Mouse (Mus musculus) liver, adult 2 months (tissue): ENCODE measurements at regions not wholly inside any gene's neighbourhood (a gene's known extent, or its start where the extent isn't known, plus 50 kb on each side); places are given as distances from the start of the nearest gene placed in this dataset.

ENCODE experiments used
- DNase-seq: peaks from one replicate; pipeline ENCODE4 v3.0.0-alpha.2; 2011; ENCODE audit warnings: low read depth, low spot score; ENCODE audit errors: extremely low read depth
- H3K27ac ChIP-seq: fragments of 200-500 bp; replicated peaks from 2 replicates; pipeline ENCODE4 v1.5.1; 2012; ENCODE audit warnings: low read depth, mild to moderate bottlenecking, control low read depth, inconsistent platforms, low read length; ENCODE audit not compliant: insufficient read depth
- H3K27me3 ChIP-seq: fragments of 200-500 bp; 2 replicates; pipeline ENCODE4 v1.6.1; 2012; ENCODE audit warnings: mild to moderate bottlenecking, moderate library complexity, low read length, inconsistent platforms; ENCODE audit not compliant: control insufficient read depth, insufficient read depth
- H3K36me3 ChIP-seq: fragments of 200-500 bp; 2 replicates; pipeline ENCODE4 v1.6.1; 2012; ENCODE audit warnings: low read length, inconsistent platforms; ENCODE audit not compliant: control insufficient read depth, insufficient read depth
- H3K4me1 ChIP-seq: fragments of 200-500 bp; 2 replicates; pipeline ENCODE4 v1.6.1; 2011; ENCODE audit warnings: low read length; ENCODE audit not compliant: control insufficient read depth, insufficient read depth
- H3K4me3 ChIP-seq: fragments of 200-500 bp; 2 replicates; pipeline ENCODE4 v1.5.1; 2011; ENCODE audit warnings: low read depth, mild to moderate bottlenecking, control low read depth, low read length, moderate library complexity; ENCODE audit not compliant: insufficient read depth
- H3K79me2 ChIP-seq: fragments of 200-500 bp; 2 replicates; pipeline ENCODE4 v1.6.1; 2012; ENCODE audit warnings: inconsistent platforms, mild to moderate bottlenecking, low read length, moderate library complexity; ENCODE audit not compliant: control insufficient read depth, insufficient read depth
- H3K9ac ChIP-seq: fragments of 200-500 bp; 2 replicates; pipeline ENCODE4 v1.6.1; 2012; ENCODE audit warnings: low read depth, mild to moderate bottlenecking, control low read depth, inconsistent platforms, low read length
- CTCF ChIP-seq: fragments of 200-500 bp; IDR thresholded peaks from 2 replicates; pipeline ENCODE4 v1.5.1; 2011; ENCODE audit warnings: low read depth, low read length, control low read depth
- POLR2A ChIP-seq: fragments of 200-500 bp; IDR thresholded peaks from 2 replicates; pipeline ENCODE4 v1.6.1; 2011; ENCODE audit warnings: low read length, control low read depth; ENCODE audit not compliant: insufficient read depth; ENCODE audit errors: extremely low read depth
- WGBS: fragments of 180-500 bp; shearing (Covaris S2); methylation state at CpG from one replicate; pipeline ENCODE4 v1.1.7; 2018; 5-methylcytosine and 5-hydroxymethylcytosine counted together

DNA sequence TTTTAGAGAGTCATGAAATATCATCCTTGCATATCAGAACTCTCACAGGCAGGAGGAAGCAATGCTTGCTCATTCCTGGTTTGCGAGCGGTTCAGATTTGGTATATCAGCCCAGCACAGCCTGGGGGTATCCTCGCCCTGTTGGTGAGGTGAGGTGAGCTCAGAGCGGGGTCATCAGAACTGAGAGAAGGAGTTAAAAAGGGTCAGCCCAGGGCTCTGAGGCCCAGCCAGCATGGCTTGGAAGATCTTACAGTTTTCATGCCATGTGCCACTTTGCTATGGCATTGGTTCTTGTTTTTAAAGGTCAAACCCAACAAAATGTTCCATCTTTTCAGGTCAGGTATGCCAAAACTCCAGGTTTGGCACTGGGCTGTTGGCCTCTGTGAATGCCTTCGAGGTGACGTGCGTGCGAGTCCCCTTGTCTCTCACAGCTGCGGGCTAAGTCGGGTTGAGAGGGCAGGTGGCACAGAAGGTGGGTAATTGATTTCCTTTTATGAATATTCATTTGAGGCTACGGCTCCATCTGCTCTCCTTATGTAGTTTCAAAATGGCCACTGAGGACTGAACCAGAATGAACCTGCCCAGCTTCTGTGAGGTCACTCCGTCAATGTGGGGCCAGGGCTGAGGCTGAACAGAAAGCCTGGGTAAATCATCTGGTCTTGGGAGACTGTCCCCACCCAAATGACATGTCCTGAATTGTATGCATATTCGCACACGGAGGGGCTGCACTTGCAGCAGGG lies 86.3 kb downstream of the Hhipl2 start:
- TF ChIP-seq CTCF (no peak), POLR2A (no peak)
- H3K36me3 ChIP-seq, result no peaks in the 10 kb centered on the region
- WGBS, result 95% methylated on average over 14 of the region's 14 CpGs

DNA sequence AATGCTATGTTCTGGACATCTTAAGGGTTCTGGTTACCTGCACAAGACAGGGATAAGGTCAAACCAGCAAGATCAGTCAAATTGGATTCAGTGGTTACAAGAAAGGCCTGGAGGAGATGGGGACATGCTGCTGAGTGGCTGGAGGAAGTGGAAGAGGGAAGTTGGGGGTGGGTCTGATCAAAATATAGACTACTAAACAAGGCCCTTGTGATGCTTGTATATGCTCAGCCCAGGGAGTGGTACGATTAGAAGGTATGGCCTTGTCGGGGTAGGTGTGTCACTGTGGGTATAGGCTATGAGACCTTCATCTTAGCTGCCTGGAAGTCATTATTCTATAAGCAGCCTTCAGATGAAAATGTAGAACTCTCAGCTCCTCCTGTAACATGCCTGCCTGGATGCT lies 89.9 kb downstream of the Hhipl2 start:
- H3K36me3 ChIP-seq, result no peaks in the 10 kb centered on the region
- H3K27me3 ChIP-seq, result no peaks in the 10 kb centered on the region
- H3K4me1 ChIP-seq, result no peaks in the 10 kb centered on the region
- no peak overlapping the region for H3K4me3 ChIP-seq
- DNase-seq, result no peak
- no peak overlapping the region for H3K27ac ChIP-seq
- no peak overlapping the region for H3K9ac ChIP-seq
- TF ChIP-seq CTCF, result no peak
- TF ChIP-seq POLR2A, result no peak
- 73% methylated on average over 2 of the region's 2 CpGs for WGBS
- no peaks in the 10 kb centered on the region for H3K79me2 ChIP-seq

More for the DNA sequence above, 86.3 kb downstream of the Hhipl2 start:
- no peak overlapping the region for H3K9ac ChIP-seq
- H3K27me3 ChIP-seq, result no peaks in the 10 kb centered on the region
- H3K4me3 ChIP-seq, result no peak overlapping the region
- no peaks in the 10 kb centered on the region for H3K4me1 ChIP-seq
- H3K79me2 ChIP-seq, result no peaks in the 10 kb centered on the region
- no peak for DNase-seq
- H3K27ac ChIP-seq, result no peak overlapping the region

DNA sequence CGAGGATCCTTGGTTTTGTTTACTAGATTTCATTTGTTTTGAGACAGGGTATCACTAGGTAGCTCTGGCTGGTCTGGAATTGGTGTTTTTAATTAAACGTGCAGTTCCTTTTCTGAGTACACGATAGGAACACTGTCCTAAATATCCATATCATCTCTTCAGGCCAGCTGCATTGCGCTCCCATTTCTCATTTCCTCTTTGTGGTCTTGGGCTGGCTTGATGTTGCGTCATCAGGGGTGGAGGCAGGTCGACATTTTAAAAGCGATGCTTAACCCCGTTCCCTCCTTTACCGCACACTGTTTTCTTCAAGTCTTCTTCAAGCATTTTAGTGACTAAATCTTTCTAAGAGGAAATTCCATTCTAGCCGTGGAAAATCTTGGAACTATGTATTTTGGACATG lies 92.7 kb downstream of the Hhipl2 start:
- TF ChIP-seq CTCF (no peak), POLR2A (no peak)
- no peak overlapping the region for H3K9ac ChIP-seq
- H3K27me3 ChIP-seq, result no peaks in the 10 kb centered on the region
- H3K27ac ChIP-seq, result no peak overlapping the region
- H3K4me3 ChIP-seq, result no peak overlapping the region
- no peaks in the 10 kb centered on the region for H3K79me2 ChIP-seq
- H3K4me1 ChIP-seq, result no peaks in the 10 kb centered on the region
- peak; percentile 7 for DNase-seq
- no peaks in the 10 kb centered on the region for H3K36me3 ChIP-seq
- WGBS, result 78% methylated on average over 10 of the region's 10 CpGs

DNA sequence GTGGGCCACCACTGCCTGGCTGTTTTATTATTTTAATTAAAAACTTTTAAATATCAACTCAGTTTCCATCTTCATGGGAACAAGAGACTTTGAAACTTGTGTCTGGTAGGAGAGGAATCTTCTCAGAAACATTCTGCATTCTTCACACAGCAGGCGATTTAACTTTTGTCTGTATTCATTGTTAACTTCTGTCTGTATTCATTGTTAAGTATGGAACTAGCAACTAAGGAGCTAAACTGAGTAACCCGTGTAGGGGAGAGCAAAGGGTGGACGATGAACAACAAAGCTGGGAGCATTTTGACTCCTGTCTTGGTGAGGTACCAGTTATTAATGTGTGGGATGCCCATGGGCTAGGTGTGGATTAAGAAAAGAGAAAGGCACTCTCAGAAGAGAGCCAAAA lies 95.9 kb downstream of the Hhipl2 start:
- H3K9ac ChIP-seq, result no peak overlapping the region
- WGBS, result 82% methylated on average over 3 of the region's 3 CpGs

DNA sequence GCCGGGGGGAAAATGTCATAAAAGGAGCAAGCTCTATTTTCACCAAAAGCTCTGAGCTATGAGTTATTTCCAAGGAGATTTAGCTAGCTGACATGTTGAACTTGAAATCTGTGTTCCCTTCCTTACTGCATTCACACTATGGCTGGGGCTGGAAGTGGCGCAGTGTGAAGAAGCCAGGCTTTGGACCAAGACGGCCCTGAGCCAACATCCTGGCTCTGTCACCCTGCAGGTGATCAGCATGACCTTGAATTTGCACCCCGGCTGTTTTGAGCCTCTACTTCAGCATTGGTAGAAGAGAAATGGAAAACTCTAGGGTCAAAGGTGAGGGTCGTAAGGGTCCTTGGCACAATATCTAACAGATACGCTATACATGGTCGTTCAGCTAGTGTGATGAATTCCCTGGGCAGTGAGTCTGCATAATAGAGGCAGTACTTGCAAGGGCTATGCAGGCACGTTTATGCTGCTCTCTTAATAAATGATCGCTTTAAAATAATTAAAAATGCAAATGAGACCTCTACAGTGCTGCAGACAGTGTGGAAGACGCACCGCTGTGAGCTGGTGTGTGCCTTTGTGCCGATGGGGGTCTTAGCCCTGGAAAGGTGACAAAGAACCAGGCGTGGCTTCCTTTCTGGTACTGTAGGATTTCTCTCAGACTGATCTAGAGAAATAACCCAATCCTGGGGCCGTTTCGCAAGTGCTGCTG lies 96.4 kb downstream of the Hhipl2 start:
- no peak overlapping the region for H3K4me3 ChIP-seq
- WGBS, result 78% methylated on average over 15 of the region's 15 CpGs
- H3K36me3 ChIP-seq, result no peaks in the 10 kb centered on the region
- H3K79me2 ChIP-seq, result no peaks in the 10 kb centered on the region
- H3K27ac ChIP-seq, result no peak overlapping the region
- no peak overlapping the region for H3K9ac ChIP-seq
- H3K27me3 ChIP-seq, result no peaks in the 10 kb centered on the region
- H3K4me1 ChIP-seq, result no peaks in the 10 kb centered on the region
- TF ChIP-seq CTCF, result no peak
- no peak for TF ChIP-seq POLR2A
- DNase-seq, result no peak

More for the DNA sequence above, 95.9 kb downstream of the Hhipl2 start:
- TF ChIP-seq POLR2A, result no peak
- TF ChIP-seq CTCF, result no peak
- no peaks in the 10 kb centered on the region for H3K79me2 ChIP-seq
- DNase-seq, result no peak
- no peak overlapping the region for H3K4me3 ChIP-seq
- no peak overlapping the region for H3K27ac ChIP-seq
- H3K36me3 ChIP-seq, result no peaks in the 10 kb centered on the region
- H3K4me1 ChIP-seq, result no peaks in the 10 kb centered on the region
- H3K27me3 ChIP-seq, result no peaks in the 10 kb centered on the region

DNA sequence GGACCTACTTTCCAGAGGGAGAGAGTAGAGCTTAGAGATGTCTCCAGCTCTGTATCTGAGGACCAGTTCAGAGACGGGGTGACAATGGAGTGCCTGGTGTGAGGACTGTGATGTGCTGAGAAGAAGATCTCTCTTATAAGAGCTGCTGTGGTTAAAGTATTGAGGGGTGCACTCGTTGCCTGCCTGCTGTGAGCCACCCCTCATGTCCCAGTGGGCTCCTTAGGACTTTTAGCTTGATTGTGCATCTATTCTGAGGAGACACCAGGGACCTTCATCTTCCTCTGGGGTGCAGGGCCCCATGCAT lies 96.9 kb downstream of the Hhipl2 start:
- TF ChIP-seq POLR2A, result no peak
- no peak for TF ChIP-seq CTCF
- no peaks in the 10 kb centered on the region for H3K79me2 ChIP-seq
- no peak overlapping the region for H3K27ac ChIP-seq
- no peak overlapping the region for H3K9ac ChIP-seq
- no peak for DNase-seq
- no peaks in the 10 kb centered on the region for H3K4me1 ChIP-seq
- H3K27me3 ChIP-seq, result no peaks in the 10 kb centered on the region
- no peaks in the 10 kb centered on the region for H3K36me3 ChIP-seq
- no peak overlapping the region for H3K4me3 ChIP-seq
- WGBS, result 65% methylated on average over 2 of the region's 2 CpGs
